In the genomic region with DNA sequence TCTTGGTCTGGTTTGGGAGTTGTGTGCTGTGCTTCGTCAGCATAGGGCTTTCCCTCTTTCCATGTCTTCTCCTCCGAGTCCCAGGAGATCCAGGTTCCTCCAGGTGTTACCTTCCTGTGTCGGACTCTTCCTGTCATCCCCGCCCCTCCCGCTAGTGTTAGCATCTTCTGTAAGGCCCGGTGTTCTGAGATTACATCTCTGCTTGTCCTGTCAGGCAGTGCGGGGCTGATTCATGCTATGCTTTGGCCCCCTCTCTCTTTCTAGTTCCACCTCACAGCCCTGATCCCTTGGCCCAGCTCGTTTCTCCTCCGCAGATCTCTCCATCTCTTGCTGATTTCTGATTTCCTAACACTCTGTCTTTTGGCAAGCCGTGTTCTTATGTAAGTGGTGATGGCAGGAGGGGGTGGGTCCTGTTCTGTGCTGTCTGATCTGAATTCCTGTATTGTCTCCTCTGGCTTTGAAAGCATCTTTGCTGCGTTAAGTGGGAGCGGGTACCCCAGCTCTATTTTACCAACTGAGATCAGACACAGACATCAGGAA, we compare ENCODE assay signal across 14 mouse cellular contexts. TPM values are rescaled to one million over a fixed set of nuclear protein-coding genes. Genes with fewer than 3 reads are reported as not detected.
DNase-seq lines count a peak whose midpoint lies in the region; ATAC-seq lines count a peak whose summit lies in the region.
"Had no signal": no experiment of that assay in that cellular context is flagged by ENCODE, and none has a peak within 500 bp of the region (broad histone marks: within the 10 kb centered on the region; RNA-seq: fewer than 3 reads in every experiment).

No protein-coding gene starts in this region.

- H3K9ac ChIP-seq in hindbrain, embryonic 14.5 days: no peak overlapping the region
- H3K9ac ChIP-seq: embryonic facial prominence, embryonic 12.5 days; kidney, embryonic 15.5 days; liver, embryonic 14.5 days; stomach, embryonic 15.5 days had no signal

- no peak for ATAC-seq in hindbrain, embryonic 14.5 days (ENCODE audit: low FRiP score)

- H3K4me3 ChIP-seq in hindbrain, embryonic 14.5 days (replicated peaks; ENCODE audit: low read length): no peak overlapping the region
- H3K4me3 ChIP-seq: embryonic facial prominence, embryonic 12.5 days; forebrain, embryonic 10.5 days; kidney, embryonic 15.5 days; stomach, embryonic 15.5 days had no signal

- no peaks in the 10 kb centered on the region for H3K27me3 ChIP-seq in hindbrain, embryonic 14.5 days (ENCODE audit: control insufficient read depth, insufficient read depth, low read length)
- H3K27me3 ChIP-seq: CH12.LX; embryonic facial prominence, embryonic 12.5 days; kidney, embryonic 15.5 days; stomach, embryonic 15.5 days had no signal

- H3K36me3 ChIP-seq in hindbrain, embryonic 14.5 days (replicated peaks; ENCODE audit: control insufficient read depth, insufficient read depth): peaks cover 15% of the 10 kb centered on the region; the same call in 1 of the 2 replicates

- DNase-seq in layer of hippocampus, adult 11-12 months (ENCODE audit: low spot score): peak; percentile 41
- DNase-seq in layer of hippocampus, postnatal 25 days (ENCODE audit: extremely low spot score in 1 of 2, low spot score in 1 of 2): no peak
- peak; percentile 58 for DNase-seq in right cerebral cortex, adult 18-20 months
- no peak for DNase-seq in right cerebral cortex, postnatal 10 days (ENCODE audit: low spot score in 2 of 2)
- DNase-seq in cerebellum, adult 9-10 months: peak; percentile 66
- peak; percentile 30 for DNase-seq in skeletal muscle tissue, adult 2 months (ENCODE audit: low read depth, low spot score)
- DNase-seq in hindbrain, embryonic 14.5 days (ENCODE audit: low spot score): no peak
- DNase-seq: adrenal gland, adult 8-10 months had no signal

- no peaks in the 10 kb centered on the region for H3K9me3 ChIP-seq in hindbrain, embryonic 14.5 days (ENCODE audit: control insufficient read depth, low read length)
- H3K9me3 ChIP-seq: embryonic facial prominence, embryonic 12.5 days; forebrain, embryonic 10.5 days; kidney, embryonic 15.5 days; stomach, embryonic 15.5 days had no signal

- WGBS in hindbrain, embryonic 14.5 days: 90% methylated on average over 12 of the region's 12 CpGs

- no peak overlapping the region for H3K4me2 ChIP-seq in hindbrain, embryonic 14.5 days (replicated peaks)
- H3K4me2 ChIP-seq: embryonic facial prominence, embryonic 12.5 days; kidney, embryonic 15.5 days; stomach, embryonic 15.5 days had no signal

- H3K4me1 ChIP-seq in hindbrain, embryonic 14.5 days (replicated peaks; ENCODE audit: control insufficient read depth, insufficient read depth, low read length): no peaks in the 10 kb centered on the region
- H3K4me1 ChIP-seq: stomach, embryonic 15.5 days had no signal

- H3K27ac ChIP-seq in hindbrain, embryonic 14.5 days: no peak overlapping the region
- H3K27ac ChIP-seq: embryonic facial prominence, embryonic 12.5 days; forebrain, embryonic 10.5 days; kidney, embryonic 15.5 days; liver, embryonic 14.5 days; stomach, embryonic 15.5 days had no signal

RNA-seq across cellular contexts. Expression of gene Rap2a, which starts 21.8 kb away (rescaled TPM):
- 10 to 100 TPM; 86.8 to 92.6 TPM for total RNA-seq in layer of hippocampus, postnatal 25 days (2021)
- 25.8 and 29.0 TPM in 2 replicates for polyA plus RNA-seq in hindbrain, embryonic 14.5 days (2014; fragmentation: Nextera tagmentation; extraction: Ambion mirVana)

Comparison
In these comparisons a context has a peak if more than half of its experiments do, and no peak if none do; other contexts are left out.
1. DNase-seq: peak in layer of hippocampus, adult 11-12 months (single experiment), right cerebral cortex, adult 18-20 months (single experiment), cerebellum, adult 9-10 months (single experiment) and skeletal muscle tissue, adult 2 months (single experiment); none in layer of hippocampus, postnatal 25 days (0 of 2), right cerebral cortex, postnatal 10 days (0 of 2) and hindbrain, embryonic 14.5 days (single experiment).